Mouse (Mus musculus): ENCODE data around the gene Oasl2. TPM values are rescaled to one million over a fixed set of nuclear protein-coding genes. Genes with fewer than 3 reads are reported as not detected.

Gene Oasl2
- total RNA-seq, 1 experiment from 2014 or later = 52.4 TPM

- ATAC-seq (replicated peaks in 1 of 2; ENCODE audit: insufficient read depth in 1 of 2, low FRiP score in 2 of 2, low TSS enrichment in 1 of 2, low read depth in 1 of 2, poor library complexity in 2 of 2, severe bottlenecking in 2 of 2) = peak; percentile 94 to 100
Observed at GRCm38 (mm10) chr5:114942074-114942765, 45.5 kb downstream of the Oasl2 start, which contains the start of gene 2210016L21Rik. 2210016L21Rik (plus strand) TSS chr5:114942158.

GRCm38 (mm10) chr5:114942766-114943130 is 46.0 kb downstream of the Oasl2 start:
- ATAC-seq (replicated peaks in 1 of 2; ENCODE audit: insufficient read depth in 1 of 2, low FRiP score in 2 of 2, low TSS enrichment in 1 of 2, low read depth in 1 of 2, poor library complexity in 2 of 2, severe bottlenecking in 2 of 2) = no peak

- no peak for ATAC-seq (replicated peaks in 1 of 2; ENCODE audit: insufficient read depth in 1 of 2, low FRiP score in 2 of 2, low TSS enrichment in 1 of 2, low read depth in 1 of 2, poor library complexity in 2 of 2, severe bottlenecking in 2 of 2)
Observed at GRCm38 (mm10) chr5:114945072-114945471, 48.3 kb downstream of the Oasl2 start.

- no peak for ATAC-seq (replicated peaks in 1 of 2; ENCODE audit: insufficient read depth in 1 of 2, low FRiP score in 2 of 2, low TSS enrichment in 1 of 2, low read depth in 1 of 2, poor library complexity in 2 of 2, severe bottlenecking in 2 of 2)
Observed at GRCm38 (mm10) chr5:114948891-114949290, 52.2 kb downstream of the Oasl2 start.

- ATAC-seq (replicated peaks in 1 of 2; ENCODE audit: insufficient read depth in 1 of 2, low FRiP score in 2 of 2, low TSS enrichment in 1 of 2, low read depth in 1 of 2, poor library complexity in 2 of 2, severe bottlenecking in 2 of 2) = no peak
Observed at GRCm38 (mm10) chr5:114949316-114949715, 52.6 kb downstream of the Oasl2 start.

GRCm38 (mm10) chr5:114949812-114950211 is 53.1 kb downstream of the Oasl2 start:
- no peak for ATAC-seq (replicated peaks in 1 of 2; ENCODE audit: insufficient read depth in 1 of 2, low FRiP score in 2 of 2, low TSS enrichment in 1 of 2, low read depth in 1 of 2, poor library complexity in 2 of 2, severe bottlenecking in 2 of 2)

- no peak for ATAC-seq (replicated peaks in 1 of 2; ENCODE audit: insufficient read depth in 1 of 2, low FRiP score in 2 of 2, low TSS enrichment in 1 of 2, low read depth in 1 of 2, poor library complexity in 2 of 2, severe bottlenecking in 2 of 2)
Observed at GRCm38 (mm10) chr5:114950669-114951068, 53.9 kb downstream of the Oasl2 start.

- ATAC-seq (replicated peaks in 1 of 2; ENCODE audit: insufficient read depth in 1 of 2, low FRiP score in 2 of 2, low TSS enrichment in 1 of 2, low read depth in 1 of 2, poor library complexity in 2 of 2, severe bottlenecking in 2 of 2) = no peak
Observed at GRCm38 (mm10) chr5:114951279-114951880, 54.6 kb downstream of the Oasl2 start.

- ATAC-seq (replicated peaks in 1 of 2; ENCODE audit: insufficient read depth in 1 of 2, low FRiP score in 2 of 2, low TSS enrichment in 1 of 2, low read depth in 1 of 2, poor library complexity in 2 of 2, severe bottlenecking in 2 of 2) = no peak
Observed at GRCm38 (mm10) chr5:114953326-114953725, 56.6 kb downstream of the Oasl2 start.

- ATAC-seq (replicated peaks in 1 of 2; ENCODE audit: insufficient read depth in 1 of 2, low FRiP score in 2 of 2, low TSS enrichment in 1 of 2, low read depth in 1 of 2, poor library complexity in 2 of 2, severe bottlenecking in 2 of 2) = no peak
Observed at GRCm38 (mm10) chr5:114958069-114958468, 61.3 kb downstream of the Oasl2 start.

Other genes starting within 250 kb of the Oasl2 start
- 0.25 and 0.69 TPM in 2 replicates for gene Trpv4, start 238.5 kb upstream of the Oasl2 start, total RNA-seq (2017)
- gene Gltp, start 206.0 kb upstream of the Oasl2 start, total RNA-seq (2017) = 68.2 and 75.9 TPM in 2 replicates
- gene Tchp, start 189.2 kb upstream of the Oasl2 start, total RNA-seq (2017) = 16.3 and 21.2 TPM in 2 replicates
- 480 and 493 TPM in 2 replicates for gene Ankrd13a, start 122.3 kb upstream of the Oasl2 start, total RNA-seq (2017)
- gene Git2, start 121.4 kb upstream of the Oasl2 start, total RNA-seq (2017) = 120 and 128 TPM in 2 replicates
- 62.8 and 67.2 TPM in 2 replicates for gene 1500011B03Rik, start 73.5 kb upstream of the Oasl2 start, total RNA-seq (2017)
- 0.65 TPM in 1 of 2 replicates, not detected in the other for gene 4930519G04Rik, start 43.3 kb upstream of the Oasl2 start, total RNA-seq (2017)
- not detected in 2 replicates for gene Gm9936, start 38.3 kb upstream of the Oasl2 start, total RNA-seq (2017)
- gene Oasl1, start 26.3 kb downstream of the Oasl2 start, total RNA-seq (2017) = 3.4 and 5.5 TPM in 2 replicates
- gene 2210016L21Rik, start 45.2 kb downstream of the Oasl2 start, total RNA-seq (2017) = 15.2 and 15.3 TPM in 2 replicates
- not detected in 2 replicates for gene Hnf1a, start 74.2 kb downstream of the Oasl2 start, total RNA-seq (2017)
- gene Sppl3, start 114.2 kb downstream of the Oasl2 start, total RNA-seq (2017) = 25.6 and 32.0 TPM in 2 replicates
- gene Gm10401, start 201.4 kb downstream of the Oasl2 start, total RNA-seq (2017) = 0.50 TPM in 1 of 2 replicates, not detected in the other
- 15.9 and 18.0 TPM in 2 replicates for gene Acads, start 222.4 kb downstream of the Oasl2 start, total RNA-seq (2017)
- gene Unc119b, start 238.0 kb downstream of the Oasl2 start, total RNA-seq (2017) = 12.8 and 14.2 TPM in 2 replicates

All from hematopoietic stem cell, adult 5-6 weeks (primary cell).